Mouse (Mus musculus) ES-Bruce4 (cell line): Measurements from ENCODE around the gene Dnajb7.

Experiments used
- CTCF ChIP-seq: IDR thresholded peaks from one replicate; pipeline ENCODE4 v1.8.1; 2011; ENCODE audit warnings: low read depth, low read length
- POLR2A ChIP-seq: IDR thresholded peaks from one replicate; pipeline ENCODE4 v1.8.1; 2011; ENCODE audit warnings: low read length; ENCODE audit not compliant: insufficient read depth

GRCm38 (mm10) chr15:81361417-81362015 is 46.6 kb downstream of the Dnajb7 start:
- TF ChIP-seq POLR2A = no peak
- TF ChIP-seq CTCF = no peak
